Mouse (Mus musculus): ENCODE measurements around the gene Gm21883. TPM values are rescaled to one million over a fixed set of nuclear protein-coding genes. Genes with fewer than 3 reads are reported as not detected.
"Not testable (repeated sequence)": the region's sequence is repeated elsewhere in the genome, so short reads cannot be mapped to it uniquely, and the experiment has no call there.

The Gm21883 gene
- not detected in 2 replicates for polyA plus RNA-seq (2012; ENCODE audit: insufficient read depth, insufficient read length, missing spikeins)

DNA sequence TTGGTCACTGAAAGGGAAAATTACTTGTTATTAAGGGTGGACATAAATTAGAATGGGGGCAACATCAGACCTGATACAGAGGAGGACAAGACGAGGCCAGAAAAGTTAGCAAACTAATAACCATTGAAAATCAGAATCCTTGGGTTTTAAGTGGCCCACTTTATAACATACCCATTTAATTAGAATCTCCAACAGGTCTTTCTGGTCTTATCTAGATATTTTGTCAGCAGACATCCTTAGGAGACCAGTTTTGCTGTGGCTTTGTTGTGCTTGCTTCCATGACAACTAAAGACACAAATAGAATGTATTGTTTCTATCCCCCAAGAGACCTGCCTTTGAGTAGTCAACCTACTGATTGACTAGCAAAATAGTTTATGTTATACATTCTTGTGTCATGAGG, at the start of gene Gm21883:
Gene Gm21883, minus strand, starts transcription at position 101 of the 400 bp plus-strand sequence.
- not testable (repeated sequence) for H3K4me3 ChIP-seq (ENCODE audit: insufficient read depth, low read length); H3K4me1 ChIP-seq (ENCODE audit: control insufficient read depth, insufficient read depth, low read length); H3K27ac ChIP-seq (ENCODE audit: insufficient read depth, low read depth, low read length)

- H3K4me1 ChIP-seq (ENCODE audit: control insufficient read depth, insufficient read depth, low read length); H3K27ac ChIP-seq (ENCODE audit: insufficient read depth, low read depth, low read length); H3K4me3 ChIP-seq (ENCODE audit: insufficient read depth, low read length): not testable (repeated sequence)
Measured at GRCm38 (mm10) chrX:31618820-31619219, 44.7 kb upstream of the Gm21883 start, which contains the start of gene Spin2e. Spin2e (minus strand) TSS chrX:31618920.

Other genes with a start within 250 kb of the Gm21883 start
- not detected in 2 replicates for gene Btbd35f26, start 237.8 kb downstream of the Gm21883 start, polyA plus RNA-seq (2012; ENCODE audit: insufficient read depth, insufficient read length, missing spikeins)
- gene Btbd35f19, start 190.4 kb downstream of the Gm21883 start, polyA plus RNA-seq (2012; ENCODE audit: insufficient read depth, insufficient read length, missing spikeins): not detected in 2 replicates
- not detected in 2 replicates for gene Spin2e, start 44.6 kb upstream of the Gm21883 start, polyA plus RNA-seq (2012; ENCODE audit: insufficient read depth, insufficient read length, missing spikeins)
- not detected in 2 replicates for gene Btbd35f25, start 142.9 kb upstream of the Gm21883 start, polyA plus RNA-seq (2012; ENCODE audit: insufficient read depth, insufficient read length, missing spikeins)

Measured in bone marrow macrophage, adult 2 months (primary cell).